Mouse (Mus musculus) liver, adult 2 months (tissue): Measurements from ENCODE around the gene Tnfsfm13.

Experiments used
- CTCF ChIP-seq: fragments of 200-500 bp; IDR thresholded peaks from 2 replicates; pipeline ENCODE4 v1.5.1; 2011; ENCODE audit warnings: low read depth, low read length, control low read depth
- POLR2A ChIP-seq: fragments of 200-500 bp; IDR thresholded peaks from 2 replicates; pipeline ENCODE4 v1.6.1; 2011; ENCODE audit warnings: low read length, control low read depth; ENCODE audit not compliant: insufficient read depth; ENCODE audit errors: extremely low read depth

DNA sequence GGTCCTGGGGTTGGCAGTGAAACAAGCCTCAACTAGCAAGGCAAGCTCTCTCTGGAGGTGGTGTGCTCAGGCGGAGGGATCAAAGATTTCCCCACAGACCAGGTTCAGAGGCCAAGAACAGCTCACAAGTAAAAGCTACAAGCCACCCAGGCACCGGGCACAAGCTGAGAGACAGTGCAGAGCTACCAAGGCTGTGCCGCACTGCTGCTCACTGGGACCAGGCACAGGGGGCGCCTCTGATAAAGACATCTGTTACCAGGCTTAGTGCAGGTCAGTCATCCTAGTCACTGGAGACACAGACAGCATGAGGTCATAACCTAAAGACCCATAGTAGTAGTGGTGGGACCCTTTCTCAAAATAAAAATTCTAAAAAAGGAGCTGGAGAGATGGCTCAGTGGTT is 21.1 kb upstream of the Tnfsfm13 start:
- TF ChIP-seq CTCF: no peak
- TF ChIP-seq POLR2A: no peak
